Mouse (Mus musculus): ENCODE measurements around the gene Hist1h2br. TPM values are rescaled to one million over a fixed set of nuclear protein-coding genes. Genes with fewer than 3 reads are reported as not detected.
A peak's percentile ranks its signal among the peaks of the same experiment; 100 is the strongest.
"Not testable (repeated sequence)": the region's sequence is repeated elsewhere in the genome, so short reads cannot be mapped to it uniquely, and the experiment has no call there.

Hist1h2br gene
- polyA plus RNA-seq, 1 experiment: 1.3 TPM

- peak overlapping the region; percentile 84 for H3K4me3 ChIP-seq (replicated peaks; ENCODE audit: insufficient read depth, low read depth, low read length)
- DNase-seq: peak; percentile 61 to 80
- H3K27ac ChIP-seq (ENCODE audit: insufficient read depth, low read length): 0 out of 2 replicates have a peak overlapping the region, but pooled peaks have one; percentile 28
- 4% methylated on average over 15 of the region's 15 CpGs for WGBS
- no peaks in the 10 kb centered on the region; the same call in 1 of the 2 replicates for H3K4me1 ChIP-seq (ENCODE audit: control insufficient read depth, insufficient read depth, low read length)
- H3K27me3 ChIP-seq (ENCODE audit: control insufficient read depth, insufficient read depth, low read length): no peaks in the 10 kb centered on the region
- TF ChIP-seq CTCF (IDR thresholded peaks at IDR 0.05; ENCODE audit: borderline replicate concordance, insufficient read depth, low read depth, low read length): no peak
- no peak for TF ChIP-seq POLR2A (IDR thresholded peaks at IDR 0.05; ENCODE audit: borderline replicate concordance, insufficient read depth, low read length)
Measured at GRCm38 (mm10) chr13:21855698-21856162, 22.2 kb downstream of the Hist1h2br start.

- Histone ChIP-seq H3K27me3 (ENCODE audit: control insufficient read depth, insufficient read depth, low read length) (no peaks in the 10 kb centered on the region), H3K4me3 (replicated peaks; ENCODE audit: insufficient read depth, low read depth, low read length) (no peak overlapping the region), H3K27ac (ENCODE audit: insufficient read depth, low read length) (no peak overlapping the region), H3K4me1 (ENCODE audit: control insufficient read depth, insufficient read depth, low read length) (no peaks in the 10 kb centered on the region)
- 10% methylated on average over 5 of the region's 5 CpGs for WGBS
- no peak for TF ChIP-seq POLR2A (IDR thresholded peaks at IDR 0.05; ENCODE audit: borderline replicate concordance, insufficient read depth, low read length)
- TF ChIP-seq CTCF (IDR thresholded peaks at IDR 0.05; ENCODE audit: borderline replicate concordance, insufficient read depth, low read depth, low read length): no peak
- DNase-seq: no peak
Measured at GRCm38 (mm10) chr13:21861608-21862007, 28.1 kb downstream of the Hist1h2br start.

- H3K27me3 ChIP-seq (ENCODE audit: control insufficient read depth, insufficient read depth, low read length); H3K27ac ChIP-seq (ENCODE audit: insufficient read depth, low read length); H3K4me3 ChIP-seq (replicated peaks; ENCODE audit: insufficient read depth, low read depth, low read length); DNase-seq; H3K4me1 ChIP-seq (ENCODE audit: control insufficient read depth, insufficient read depth, low read length): not testable (repeated sequence)
- WGBS: 69% methylated on average over 3 of the region's 3 CpGs
Measured at GRCm38 (mm10) chr13:21865503-21865902, 32.0 kb downstream of the Hist1h2br start.

GRCm38 (mm10) chr13:21880735-21881134 is 47.2 kb downstream of the Hist1h2br start:
- TF ChIP-seq CTCF (IDR thresholded peaks at IDR 0.05; ENCODE audit: borderline replicate concordance, insufficient read depth, low read depth, low read length) (no peak), POLR2A (IDR thresholded peaks at IDR 0.05; ENCODE audit: borderline replicate concordance, insufficient read depth, low read length) (no peak)
- 81% methylated on average over 6 of the region's 6 CpGs for WGBS
- Histone ChIP-seq H3K4me1 (ENCODE audit: control insufficient read depth, insufficient read depth, low read length) (no peaks in the 10 kb centered on the region), H3K4me3 (replicated peaks; ENCODE audit: insufficient read depth, low read depth, low read length) (no peak overlapping the region), H3K27ac (ENCODE audit: insufficient read depth, low read length) (no peak overlapping the region), H3K27me3 (ENCODE audit: control insufficient read depth, insufficient read depth, low read length) (no peaks in the 10 kb centered on the region; the same call in 1 of the 2 replicates)
- no peak for DNase-seq

- Histone ChIP-seq H3K4me3 (replicated peaks; ENCODE audit: insufficient read depth, low read depth, low read length) (no peak overlapping the region), H3K4me1 (ENCODE audit: control insufficient read depth, insufficient read depth, low read length) (no peaks in the 10 kb centered on the region), H3K27ac (ENCODE audit: insufficient read depth, low read length) (no peak overlapping the region), H3K27me3 (ENCODE audit: control insufficient read depth, insufficient read depth, low read length) (no peaks in the 10 kb centered on the region; the same call in 1 of the 2 replicates)
- 15% methylated on average over 27 of the region's 27 CpGs for WGBS
- TF ChIP-seq CTCF (IDR thresholded peaks at IDR 0.05; ENCODE audit: borderline replicate concordance, insufficient read depth, low read depth, low read length): no peak
- TF ChIP-seq POLR2A (IDR thresholded peaks at IDR 0.05; ENCODE audit: borderline replicate concordance, insufficient read depth, low read length): no peak
- peak in 1 of 2 experiments; percentile 13 for DNase-seq
Measured at GRCm38 (mm10) chr13:21881878-21882669, 48.5 kb downstream of the Hist1h2br start.

- WGBS: 14% methylated on average over 13 of the region's 13 CpGs
- Histone ChIP-seq H3K4me3 (replicated peaks; ENCODE audit: insufficient read depth, low read depth, low read length) (no peak overlapping the region), H3K27ac (ENCODE audit: insufficient read depth, low read length) (no peak overlapping the region), H3K4me1 (ENCODE audit: control insufficient read depth, insufficient read depth, low read length) (no peaks in the 10 kb centered on the region), H3K27me3 (ENCODE audit: control insufficient read depth, insufficient read depth, low read length) (no peaks in the 10 kb centered on the region; the same call in 1 of the 2 replicates)
- DNase-seq: peak; percentile 12 to 22
- TF ChIP-seq POLR2A (IDR thresholded peaks at IDR 0.05; ENCODE audit: borderline replicate concordance, insufficient read depth, low read length) (no peak), CTCF (IDR thresholded peaks at IDR 0.05; ENCODE audit: borderline replicate concordance, insufficient read depth, low read depth, low read length) (no peak)
Measured at GRCm38 (mm10) chr13:21882760-21883405, 49.3 kb downstream of the Hist1h2br start.

- Histone ChIP-seq H3K4me3 (replicated peaks; ENCODE audit: insufficient read depth, low read depth, low read length) (no peak overlapping the region), H3K27ac (ENCODE audit: insufficient read depth, low read length) (no peak overlapping the region)
- 63% methylated on average over 5 of the region's 5 CpGs for WGBS
Measured at GRCm38 (mm10) chr13:21883407-21883806, 49.9 kb downstream of the Hist1h2br start.

More at GRCm38 (mm10) chr13:21883407-21883806, 49.9 kb downstream of the Hist1h2br start:
- no peaks in the 10 kb centered on the region for H3K4me1 ChIP-seq (ENCODE audit: control insufficient read depth, insufficient read depth, low read length)
- no peaks in the 10 kb centered on the region; the same call in 1 of the 2 replicates for H3K27me3 ChIP-seq (ENCODE audit: control insufficient read depth, insufficient read depth, low read length)
- TF ChIP-seq POLR2A (IDR thresholded peaks at IDR 0.05; ENCODE audit: borderline replicate concordance, insufficient read depth, low read length) (no peak), CTCF (IDR thresholded peaks at IDR 0.05; ENCODE audit: borderline replicate concordance, insufficient read depth, low read depth, low read length) (no peak)
- DNase-seq: no peak

All from cerebellum, adult 2 months (tissue).